Mouse (Mus musculus) left cerebral cortex, postnatal 36 days (tissue): Measurements from ENCODE around the gene Duoxa2. TPM values are rescaled to one million over a fixed set of nuclear protein-coding genes. Genes with fewer than 3 reads are reported as not detected.
"Not testable (repeated sequence)": the region's sequence is repeated elsewhere in the genome, so short reads cannot be mapped to it uniquely, and the experiment has no call there.

Experiments
- DNase-seq, 2 experiments: peaks; one replicate each; pipeline ENCODE4 v3.0.0; 2021 to 2022; ENCODE audit warnings: low spot score in 2 of 2, mixed read lengths in 1 of 2
- intact Hi-C: fragments of 180-260 bp; cut with DNase I; formaldehyde crosslinking; loops from one replicate; pipeline ENCODE4 v1.15.1; 2025
- total RNA-seq, 2 experiments: library from RNA; stranded (reverse); gene quantifications; 2 replicates each; pipeline ENCODE4 v1.2.3; 2021

Duoxa2 gene
- total RNA-seq, 2 experiments from 2014 or later: not detected

DNA sequence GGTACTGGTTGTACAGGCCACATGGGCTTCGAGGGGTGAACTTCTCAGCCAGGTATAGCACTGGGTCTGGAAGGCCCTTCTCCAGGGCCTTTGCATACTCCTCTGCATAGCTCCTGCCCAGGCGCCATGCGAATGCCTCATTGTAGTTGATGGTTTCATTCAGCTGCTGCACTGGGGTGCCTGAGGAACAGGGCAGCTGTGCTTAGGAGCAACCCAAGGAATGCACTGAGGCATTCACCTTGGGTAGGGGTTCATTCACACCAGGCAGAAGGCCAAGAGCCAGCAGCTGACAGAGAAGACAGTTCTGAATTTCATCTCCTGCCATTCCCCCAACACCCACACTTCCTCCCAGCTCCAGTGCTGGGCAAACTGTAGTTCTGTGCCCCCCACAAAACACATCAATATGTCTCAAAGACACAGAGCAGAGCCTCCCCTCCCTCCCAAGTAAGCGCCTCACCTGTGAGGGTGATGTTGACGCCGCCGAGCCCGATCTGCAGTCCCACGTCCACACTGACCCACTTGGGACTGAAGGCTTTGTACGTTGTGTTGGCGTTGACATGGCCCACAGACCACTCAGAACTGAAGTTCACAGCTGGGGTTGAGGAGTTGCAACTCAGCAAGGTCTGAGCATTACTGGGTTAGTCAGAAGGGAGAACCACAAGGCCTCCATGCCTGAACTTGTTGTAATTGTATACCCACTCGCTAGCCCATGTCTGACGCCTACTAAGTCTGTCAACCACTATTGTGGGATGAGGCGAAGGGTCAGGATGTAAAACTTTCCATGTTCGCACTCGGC is 6.6 kb downstream of the Duoxa2 start:
- DNase-seq: no peak
- intact Hi-C loops: loop anchor here (5.0 kb wide), 1 partner anchor 72 kb away; no protein-coding TSS in a partner anchor

DNA sequence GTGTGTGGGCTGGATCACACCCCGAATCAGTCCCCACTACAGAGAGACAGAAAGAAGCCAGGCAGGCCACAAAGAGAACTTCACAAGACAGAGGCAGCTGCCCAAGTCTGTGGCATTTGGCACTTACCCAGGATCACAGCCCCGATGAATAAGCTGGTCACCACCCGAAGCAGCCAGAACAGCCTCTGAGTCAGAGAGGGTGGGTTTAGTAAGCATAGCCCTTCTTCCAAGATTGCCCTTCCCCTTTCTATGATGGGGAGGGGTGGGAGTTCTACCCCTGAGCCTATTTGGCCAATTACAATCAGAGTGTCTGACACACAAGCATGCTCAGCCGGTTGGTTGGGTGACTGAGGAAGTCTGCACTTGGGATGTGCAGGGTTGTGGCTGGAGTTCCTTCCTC is 7.5 kb downstream of the Duoxa2 start:
- DNase-seq: no peak
- intact Hi-C loops: loop anchor here (5.0 kb wide), 1 partner anchor 71 kb away; no protein-coding TSS in a partner anchor

DNA sequence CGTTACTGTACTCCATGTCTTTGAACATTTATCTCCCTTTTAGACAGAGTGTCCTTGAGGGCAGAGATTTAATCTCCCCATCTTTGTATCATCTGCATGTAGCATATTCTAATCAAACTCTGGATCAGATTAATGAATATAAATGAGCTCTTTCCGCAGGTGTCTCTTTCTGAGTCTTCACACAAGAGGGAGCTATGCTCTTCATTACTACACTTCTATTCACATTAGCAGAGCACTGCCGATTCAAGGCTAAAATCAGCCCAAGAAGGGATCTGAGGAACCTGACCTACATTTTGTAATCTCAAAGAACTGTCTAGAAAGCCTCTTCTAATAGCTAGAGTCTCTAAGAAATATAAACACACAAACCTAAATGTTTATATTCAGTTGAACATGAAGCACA is 10.9 kb downstream of the Duoxa2 start:
- intact Hi-C loops: loop anchor here (5.0 kb wide), 2 partner anchors 68 to 248 kb away; no protein-coding TSS in a partner anchor
- DNase-seq: no peak

DNA sequence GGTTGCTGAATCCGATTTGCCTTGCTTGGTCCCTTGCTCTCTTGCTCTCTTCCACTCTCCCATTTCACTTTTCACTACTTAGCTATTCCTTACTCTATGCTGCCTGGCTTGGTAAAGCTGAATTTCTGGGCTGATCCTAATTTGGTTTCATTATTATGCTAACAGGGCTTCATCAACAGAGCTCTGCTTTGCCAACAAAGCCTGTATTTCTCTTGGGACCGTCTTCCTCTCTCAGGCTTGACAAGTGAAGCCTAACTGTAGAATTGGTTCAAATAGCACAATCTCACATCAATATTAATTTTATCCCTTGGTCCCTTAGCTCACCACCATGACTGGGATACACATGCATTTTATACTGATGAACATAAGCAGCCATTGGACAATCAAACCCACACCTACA is 12.9 kb downstream of the Duoxa2 start:
- DNase-seq: no peak
- intact Hi-C loops: loop anchor here (5.0 kb wide), 1 partner anchor 246 kb away; no protein-coding TSS in a partner anchor

DNA sequence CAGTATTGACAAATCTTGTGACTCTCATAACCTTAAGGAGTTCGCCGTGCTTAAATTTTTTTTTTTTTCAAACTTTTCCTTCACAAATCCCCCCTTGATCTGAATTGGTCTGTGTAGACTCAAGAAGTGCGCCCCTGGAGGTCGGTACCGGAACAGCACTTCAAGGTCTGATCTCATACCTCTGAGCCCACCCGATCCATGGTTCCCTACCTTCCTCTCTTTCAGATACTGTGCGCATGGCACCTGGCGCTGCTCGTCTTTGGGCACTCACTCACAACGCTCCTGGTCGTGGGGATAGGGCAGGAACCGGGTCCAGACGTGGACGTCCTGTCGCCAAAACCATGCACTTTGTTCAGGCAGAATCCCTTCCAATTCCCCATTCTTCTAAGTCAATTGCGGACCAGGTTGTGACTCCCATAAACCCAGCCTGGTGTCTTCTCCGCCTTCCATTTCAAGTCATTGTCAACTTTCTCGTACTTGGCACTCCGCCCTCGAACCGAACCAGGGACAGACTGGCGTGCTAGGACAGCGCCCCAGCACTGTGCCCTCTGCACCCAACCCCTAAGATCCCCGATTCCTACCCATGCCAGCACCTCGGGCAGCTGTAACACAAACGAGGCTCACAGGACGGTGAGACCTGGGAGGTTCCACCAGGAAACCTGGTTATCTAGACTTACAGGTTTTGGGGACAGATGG is 14.2 kb downstream of the Duoxa2 start:
- no peak for DNase-seq
- intact Hi-C loops: loop anchor here (5.0 kb wide), 1 partner anchor 244 kb away; no protein-coding TSS in a partner anchor

DNA sequence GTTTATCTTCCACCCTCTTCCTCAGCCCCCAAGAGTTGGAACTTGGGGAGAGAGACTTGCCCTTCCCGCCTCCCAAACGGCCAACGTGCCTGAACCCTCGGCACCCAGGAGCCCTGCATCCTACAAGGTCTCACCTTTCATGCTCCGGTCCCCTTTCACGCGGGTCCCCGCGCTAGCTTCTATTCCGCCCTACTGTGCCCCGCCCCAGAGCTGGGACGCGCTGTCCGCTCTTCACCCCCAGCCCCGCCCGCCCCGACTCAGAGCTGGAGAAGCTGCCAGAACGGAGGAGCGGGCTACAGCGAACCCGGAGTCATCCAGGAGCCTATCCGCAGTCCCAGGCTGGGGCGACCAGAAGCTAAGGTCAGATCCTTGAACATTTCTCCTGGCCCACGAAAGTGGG is 14.8 kb downstream of the Duoxa2 start, which contains the start of gene Duoxa1:
Gene Duoxa1 (minus strand): TSS at position 195 of the 400 bp plus-strand sequence.
- intact Hi-C loops: loop anchor here (5.0 kb wide), 1 partner anchor 244 kb away; no protein-coding TSS in a partner anchor
- DNase-seq: no peak

DNA sequence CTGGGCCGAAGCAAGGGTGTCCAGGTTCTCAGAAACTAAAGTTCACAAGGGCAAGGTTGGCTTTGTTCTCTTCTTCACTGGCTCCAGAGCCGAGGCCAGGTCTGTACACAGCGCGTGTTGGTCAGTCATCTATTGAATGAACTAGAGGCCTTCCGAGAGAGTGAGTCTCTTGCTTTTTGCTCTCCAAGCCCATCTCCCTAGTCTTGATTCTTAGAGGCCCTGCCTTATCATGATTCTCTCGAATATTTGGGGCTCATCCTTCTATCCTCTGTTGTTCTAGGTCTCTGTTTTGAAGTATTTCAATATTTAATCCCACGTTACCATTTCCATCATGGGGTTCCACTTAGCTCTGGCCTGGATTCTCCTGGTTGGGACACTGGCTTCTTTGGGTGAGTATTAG is 16.7 kb downstream of the Duoxa2 start, which contains the start of gene Duox1:
Gene Duox1 (plus strand): TSS at position 301 of the 400 bp plus-strand sequence.
- DNase-seq: no peak
- intact Hi-C loops: no loop called here

DNA sequence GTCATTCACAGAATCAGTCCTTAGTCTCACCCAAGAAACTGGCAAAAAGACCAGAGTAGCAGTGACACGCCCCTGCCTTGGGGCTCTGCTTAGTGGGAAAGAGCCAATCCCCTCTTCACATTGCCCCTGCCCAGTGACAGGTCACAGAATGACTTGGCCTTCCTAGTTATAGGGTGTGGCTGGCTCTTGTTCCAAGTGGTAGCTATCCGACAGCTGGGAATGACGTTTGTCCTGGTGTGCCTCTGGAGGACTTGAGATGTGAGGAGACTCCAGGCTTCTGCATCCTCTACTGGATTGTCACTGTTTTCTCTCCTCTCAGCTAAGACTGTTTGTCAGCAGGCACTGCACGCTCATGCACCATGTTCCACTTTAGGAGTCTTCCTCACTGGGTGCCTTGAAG is 18.7 kb downstream of the Duoxa2 start:
- intact Hi-C loops: no loop called here
- DNase-seq: no peak

DNA sequence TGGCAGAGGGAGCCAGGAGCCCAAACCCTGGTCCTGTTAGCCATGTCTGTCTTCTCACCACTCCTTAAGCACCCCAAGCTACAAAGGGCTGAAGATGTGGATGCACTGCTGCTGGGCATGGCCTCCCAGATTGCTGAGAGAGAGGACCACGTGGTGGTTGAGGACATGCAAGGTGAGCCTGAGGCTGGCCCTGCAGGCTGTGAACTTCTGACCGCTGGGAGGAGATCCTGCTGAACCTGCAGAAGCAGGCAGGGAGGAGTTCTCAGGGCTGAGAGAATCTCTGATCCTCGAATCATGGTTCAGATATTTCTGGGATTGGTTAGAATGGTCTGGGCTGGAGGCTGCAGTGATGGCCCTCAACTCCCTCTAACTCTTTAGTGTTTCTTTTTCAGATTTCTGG is 25.3 kb downstream of the Duoxa2 start:
- no peak for DNase-seq
- intact Hi-C loops: no loop called here

DNA sequence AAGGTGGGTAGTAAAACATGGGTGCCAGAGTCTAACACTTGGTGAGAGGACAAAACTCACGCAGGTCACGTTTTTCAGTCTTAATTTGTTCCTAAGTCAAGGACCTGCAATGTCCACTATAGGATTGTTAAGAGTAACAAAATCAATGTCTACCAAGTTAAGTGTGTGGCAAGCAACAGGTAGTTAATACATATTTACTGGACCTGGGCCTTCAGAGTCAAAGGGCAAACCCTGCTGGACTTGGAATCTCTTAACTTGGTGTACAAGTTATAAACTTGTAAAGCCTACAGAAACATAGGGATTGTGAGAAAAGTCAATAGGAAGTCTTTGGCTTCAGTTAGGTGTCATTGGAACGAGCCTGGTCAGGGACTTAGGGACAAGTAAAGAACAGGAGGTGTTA is 25.9 kb downstream of the Duoxa2 start:
- no peak for DNase-seq
- intact Hi-C loops: no loop called here

DNA sequence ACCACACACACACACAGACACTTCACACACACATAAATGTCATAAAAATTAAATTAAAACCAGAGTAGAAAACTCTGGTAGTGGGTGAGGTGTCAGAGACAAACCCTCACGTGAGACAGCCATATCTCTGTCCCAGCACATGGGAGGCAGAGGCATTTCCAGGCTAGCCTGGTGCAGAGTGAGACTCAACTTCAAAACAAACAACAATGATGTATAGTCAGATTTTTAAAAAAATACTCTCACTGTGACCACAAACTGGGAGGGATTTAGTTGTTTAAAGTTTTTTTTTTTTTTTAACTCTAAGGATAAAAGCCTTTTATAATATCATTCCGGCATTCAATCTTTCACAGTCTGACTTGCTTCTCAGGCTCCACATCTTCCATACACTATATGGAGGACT is 26.7 kb downstream of the Duoxa2 start:
- no peak for DNase-seq
- intact Hi-C loops: no loop called here

DNA sequence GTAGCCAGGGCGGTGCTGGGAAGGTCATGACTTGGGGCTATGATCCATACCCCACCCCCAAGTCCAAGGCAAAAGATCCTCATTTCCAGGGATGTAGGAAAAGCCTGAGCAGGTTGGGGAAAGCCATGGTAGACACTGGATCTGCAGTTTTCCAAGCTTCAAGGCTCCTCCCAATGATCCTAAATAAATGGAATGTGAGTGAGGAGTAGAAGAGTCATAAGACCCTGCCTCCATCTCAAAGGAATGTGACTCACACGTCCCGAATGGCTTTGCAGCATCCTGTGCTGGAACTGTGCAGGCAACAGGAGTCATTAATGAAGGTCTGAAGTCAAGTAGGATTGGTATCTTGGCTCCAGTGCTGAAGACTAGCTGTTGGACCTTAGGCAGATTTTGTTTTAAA is 29.3 kb downstream of the Duoxa2 start:
- intact Hi-C loops: no loop called here
- no peak for DNase-seq

DNA sequence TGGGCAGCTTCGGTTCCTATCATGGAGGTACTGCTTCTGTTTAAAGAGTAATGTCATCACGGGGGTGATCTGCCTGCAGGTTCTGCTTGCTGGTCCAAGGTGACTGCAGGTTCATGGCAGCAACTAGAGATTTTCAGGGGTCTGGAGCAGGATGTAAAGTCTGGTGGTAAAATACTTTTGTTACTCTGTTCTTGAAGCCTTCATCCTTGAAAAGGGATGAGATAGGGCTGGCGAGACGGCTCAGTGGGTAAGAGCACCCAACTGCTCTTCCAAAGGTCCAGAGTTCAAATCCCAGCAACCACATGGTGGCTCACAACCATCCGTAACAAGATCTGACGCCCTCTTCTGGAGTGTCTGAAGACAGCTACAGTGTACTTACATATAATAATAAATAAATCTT is 31.6 kb downstream of the Duoxa2 start:
- DNase-seq, intact Hi-C loops: not testable (repeated sequence)

DNA sequence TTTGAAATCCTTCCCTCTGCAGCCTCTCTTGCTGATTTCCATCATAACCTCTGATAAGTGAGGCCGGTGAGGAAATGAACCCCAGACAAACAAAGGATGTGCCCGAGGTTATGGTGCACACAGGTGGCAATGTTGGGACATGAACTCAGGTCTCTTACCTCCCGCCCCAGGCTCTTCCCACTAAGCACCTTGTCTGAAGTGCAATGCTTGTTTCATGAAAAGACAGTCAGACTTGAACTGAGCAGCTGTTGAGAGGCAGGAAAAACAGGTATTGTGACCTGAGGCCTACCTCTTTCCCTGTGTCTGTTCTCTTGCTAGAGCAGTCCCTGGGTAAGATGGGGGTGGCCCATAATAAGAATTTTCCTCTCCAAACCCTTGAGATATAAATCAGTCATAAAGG is 33.5 kb downstream of the Duoxa2 start:
- intact Hi-C loops: no loop called here
- no peak for DNase-seq

DNA sequence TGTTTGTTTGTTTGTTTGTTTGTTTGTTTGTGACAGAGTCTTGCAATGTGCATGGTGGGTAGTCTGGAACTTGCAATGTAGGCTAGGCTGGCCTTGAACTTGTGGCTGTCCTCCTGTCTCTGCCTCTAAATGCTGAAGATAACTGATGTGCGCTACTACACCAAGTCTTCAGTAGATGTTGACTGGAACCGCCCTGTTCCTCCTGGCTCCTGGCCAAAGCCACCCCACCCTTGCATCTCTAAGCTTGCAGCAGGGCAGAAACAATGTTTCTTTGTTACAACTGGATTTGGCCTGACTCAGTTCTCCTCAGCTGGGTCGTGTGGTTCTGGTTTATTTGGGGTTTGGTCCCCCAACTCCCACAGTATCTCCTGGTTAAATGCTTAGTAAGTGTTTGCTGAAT is 35.5 kb downstream of the Duoxa2 start:
- DNase-seq: no peak
- intact Hi-C loops: no loop called here

DNA sequence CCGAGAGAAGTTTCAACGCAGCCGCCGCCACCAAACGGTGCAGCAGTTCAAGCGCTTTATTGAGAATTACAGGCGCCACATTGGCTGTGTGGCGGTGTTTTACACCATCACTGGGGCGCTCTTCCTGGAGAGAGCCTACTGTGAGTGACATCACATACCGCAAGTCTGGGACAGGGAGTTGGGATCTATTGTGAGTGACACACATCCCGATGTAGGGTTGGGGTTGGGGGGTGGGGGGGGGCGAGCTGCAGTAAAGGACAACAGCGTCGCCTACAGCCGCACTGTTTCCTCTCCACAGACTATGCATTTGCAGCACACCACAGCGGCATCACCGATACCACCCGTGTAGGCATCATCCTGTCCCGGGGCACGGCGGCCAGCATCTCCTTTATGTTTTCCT is 38.6 kb downstream of the Duoxa2 start:
- intact Hi-C loops: no loop called here
- no peak for DNase-seq

DNA sequence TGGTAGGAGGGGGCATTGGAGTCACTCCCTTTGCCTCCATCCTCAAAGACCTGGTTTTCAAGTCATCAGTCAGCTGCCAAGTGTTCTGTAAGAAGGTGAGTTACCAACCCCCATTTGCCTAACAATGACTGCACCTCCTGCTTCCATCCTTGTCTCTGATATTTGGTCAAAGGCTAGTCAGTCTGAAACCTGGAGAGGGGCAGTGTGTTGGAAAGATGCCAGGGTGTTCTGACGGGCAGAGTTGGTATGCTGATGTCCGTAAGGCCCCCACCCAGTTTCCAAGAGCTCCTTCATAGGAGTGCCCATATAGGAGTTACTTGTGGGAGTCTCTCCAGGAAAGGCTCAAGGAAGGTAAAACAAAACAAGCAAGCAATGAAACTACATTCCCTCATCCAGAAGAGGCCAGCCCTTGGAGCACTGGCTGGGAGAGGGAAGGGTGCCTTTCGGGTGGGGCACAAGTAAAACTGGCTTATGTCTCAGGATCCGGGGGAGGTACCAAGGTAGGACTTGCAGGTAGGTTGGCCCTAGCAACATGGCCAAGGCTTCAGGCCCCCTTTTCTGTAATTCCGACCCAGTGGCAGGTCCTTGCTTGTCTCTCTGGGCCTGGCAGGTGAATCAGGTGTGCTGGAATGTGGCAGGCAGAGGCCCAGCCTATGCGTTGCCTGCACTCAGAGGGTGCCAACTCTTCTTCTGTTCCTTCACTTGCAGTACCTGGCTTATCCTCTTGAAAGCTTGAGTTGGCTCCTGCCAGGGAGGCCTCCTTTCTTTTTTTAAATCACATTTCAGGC is 46.6 kb downstream of the Duoxa2 start:
- intact Hi-C loops: no loop called here
- DNase-seq: no peak

DNA sequence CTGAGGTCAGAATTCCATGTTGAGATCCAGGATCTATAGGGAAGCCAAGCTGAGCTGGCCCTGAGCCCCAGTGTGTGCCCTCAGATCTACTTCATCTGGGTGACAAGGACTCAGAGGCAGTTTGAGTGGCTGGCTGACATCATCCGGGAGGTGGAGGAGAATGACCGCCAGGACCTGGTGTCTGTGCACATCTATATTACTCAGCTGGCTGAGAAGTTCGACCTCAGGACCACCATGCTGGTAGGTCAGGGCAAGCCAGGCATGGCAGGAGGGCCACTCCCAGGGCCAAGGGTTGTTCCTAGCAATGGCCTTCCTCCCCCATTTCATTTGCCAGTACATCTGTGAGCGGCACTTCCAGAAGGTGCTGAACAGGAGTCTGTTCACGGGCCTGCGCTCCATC is 47.5 kb downstream of the Duoxa2 start:
- DNase-seq, intact Hi-C loops: not testable (repeated sequence)

DNA sequence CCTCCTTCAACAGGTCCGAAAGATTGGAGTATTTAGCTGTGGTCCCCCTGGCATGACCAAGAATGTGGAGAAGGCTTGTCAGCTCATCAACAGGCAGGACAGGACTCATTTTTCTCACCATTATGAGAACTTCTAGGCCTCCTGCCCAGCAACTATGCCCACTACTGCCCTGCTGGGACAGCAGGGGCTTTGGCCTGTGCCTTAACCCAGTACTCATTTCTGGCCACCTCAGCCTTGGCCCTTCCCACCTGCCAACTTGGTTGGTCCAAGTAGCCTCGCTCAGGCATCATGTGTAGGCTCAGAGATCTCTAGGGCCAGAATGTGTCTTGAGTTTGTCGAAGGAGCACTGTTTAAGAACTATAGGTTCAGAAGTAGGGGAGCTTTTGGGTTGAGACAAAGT is 48.6 kb downstream of the Duoxa2 start:
- DNase-seq: no peak
- intact Hi-C loops: no loop called here
